Mouse (Mus musculus): Measurements from ENCODE around the gene Prickle3.

Gene Prickle3

DNA sequence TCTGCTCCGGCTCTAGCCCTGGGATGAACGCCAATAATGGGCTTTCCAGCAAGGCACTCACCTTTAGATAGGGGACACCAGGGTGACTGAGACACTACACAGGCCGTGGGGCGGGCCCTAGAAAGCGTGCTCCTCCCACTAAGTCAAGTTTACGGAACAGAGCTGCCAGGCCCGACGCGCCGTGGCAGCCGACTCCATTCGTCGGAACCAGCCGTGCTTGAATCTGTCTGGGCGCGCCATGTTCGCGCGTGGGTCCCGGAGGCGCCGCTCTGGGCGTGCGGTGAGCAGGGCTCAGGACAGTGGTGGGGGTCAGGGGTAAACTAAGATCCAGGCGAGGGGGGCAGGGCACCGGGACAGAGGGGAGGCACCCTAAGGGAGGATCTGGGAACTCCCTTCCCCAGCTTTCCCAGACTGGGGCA lies at the start of gene Prickle3:
TSS of gene Prickle3 (plus strand) at position 40 of the 419 bp plus-strand sequence.
- DNase-seq (ENCODE audit: low spot score), result peak; percentile 65

DNA sequence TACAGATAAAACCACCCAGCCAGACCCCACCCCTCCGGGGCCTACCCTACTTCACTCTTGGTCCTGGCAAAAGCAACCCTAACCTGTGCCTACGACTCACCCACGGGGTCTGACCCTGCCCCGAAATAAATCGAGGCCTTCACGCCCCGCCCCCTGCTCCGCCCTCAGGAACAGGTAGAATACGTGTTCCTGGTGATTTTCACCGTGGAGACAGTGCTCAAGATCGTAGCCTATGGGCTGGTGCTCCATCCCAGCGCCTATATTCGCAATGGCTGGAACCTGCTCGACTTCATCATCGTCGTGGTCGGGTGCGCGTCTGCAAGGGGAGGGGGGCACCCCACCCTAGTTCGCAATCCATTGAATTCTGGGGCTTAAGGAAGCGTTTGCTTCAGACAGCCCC lies 47.0 kb upstream of the Prickle3 start:
- no peak for DNase-seq (ENCODE audit: low spot score)

DNA sequence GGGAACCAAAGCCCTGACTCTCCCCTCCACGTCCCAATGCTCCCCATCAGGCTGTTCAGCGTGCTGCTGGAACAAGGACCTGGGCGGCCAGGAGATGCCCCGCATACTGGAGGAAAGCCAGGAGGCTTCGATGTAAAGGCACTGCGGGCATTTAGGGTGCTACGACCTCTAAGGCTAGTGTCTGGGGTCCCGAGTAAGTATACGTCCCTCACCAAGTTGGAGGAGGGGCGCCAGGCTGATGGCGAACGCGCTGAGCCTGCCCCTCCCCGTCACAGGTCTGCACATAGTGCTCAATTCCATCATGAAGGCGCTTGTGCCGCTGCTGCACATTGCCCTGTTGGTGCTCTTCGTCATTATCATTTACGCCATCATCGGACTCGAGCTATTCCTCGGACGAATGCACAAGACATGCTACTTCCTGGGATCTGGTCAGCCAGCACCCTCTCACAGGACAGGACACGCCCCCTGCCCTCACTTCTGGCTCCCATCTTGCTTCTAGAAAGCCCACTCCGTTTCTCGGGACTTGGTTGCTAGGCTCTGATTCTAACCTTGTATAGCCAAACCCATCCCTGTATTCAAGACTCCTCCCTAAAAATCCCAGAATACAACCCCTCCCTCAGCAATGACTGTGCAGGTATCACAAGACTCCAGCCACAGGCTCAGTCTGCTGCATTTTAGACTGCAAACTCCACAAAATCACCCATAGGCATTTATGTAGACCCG lies 46.4 kb upstream of the Prickle3 start:
- no peak for DNase-seq (ENCODE audit: low spot score)

DNA sequence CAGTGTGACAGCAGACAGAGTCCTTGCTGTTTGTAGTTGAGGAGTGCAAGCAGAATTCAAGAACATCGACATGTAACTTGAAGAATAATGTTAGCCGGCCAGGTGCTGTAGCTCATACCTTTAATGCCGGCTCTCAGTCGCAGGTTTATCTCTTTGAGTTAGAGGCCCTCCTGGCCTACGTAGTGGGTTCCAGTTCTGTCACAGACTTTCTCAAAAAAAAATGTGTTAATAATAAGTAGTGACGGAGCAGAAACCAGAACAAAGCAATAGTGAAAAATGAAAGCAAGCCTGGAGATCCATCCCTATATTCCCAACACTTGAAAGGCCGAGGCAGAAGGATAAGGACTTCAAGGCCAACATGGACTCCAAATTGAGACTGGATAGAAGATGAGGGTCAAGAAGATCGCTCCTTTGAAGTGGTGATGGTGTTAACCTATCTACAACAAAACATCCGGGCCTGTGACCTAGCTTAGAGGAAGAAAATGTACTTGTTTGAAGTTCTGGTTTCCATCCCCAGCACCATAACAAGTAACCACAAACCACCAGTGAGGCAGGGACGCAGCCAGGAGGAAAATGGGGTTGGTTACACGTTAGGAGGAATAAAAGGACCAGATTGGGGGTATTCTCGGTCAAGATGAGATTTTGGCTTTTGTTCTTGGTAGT lies 39.0 kb upstream of the Prickle3 start:
- DNase-seq (ENCODE audit: low spot score), result peak; percentile 71

DNA sequence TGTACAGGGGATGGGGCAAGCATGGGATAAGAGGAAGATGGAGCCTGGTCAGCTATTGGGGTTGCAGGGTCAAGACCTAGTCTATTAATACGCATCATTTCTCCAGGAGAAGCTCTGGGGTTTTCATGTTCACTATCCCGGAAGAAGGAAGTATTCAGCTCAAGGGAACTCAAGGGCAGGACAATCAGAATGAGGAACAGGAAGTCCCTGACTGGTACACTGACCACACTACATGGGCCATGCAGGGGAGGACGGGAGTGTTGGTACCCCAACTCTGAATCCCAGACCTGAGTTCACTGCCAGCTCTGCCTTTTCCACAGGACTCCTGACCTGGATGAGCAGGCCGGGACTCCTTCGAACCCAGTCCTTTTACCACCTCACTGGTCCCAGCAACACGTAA lies 24.5 kb upstream of the Prickle3 start:
- DNase-seq (ENCODE audit: low spot score), result no peak

DNA sequence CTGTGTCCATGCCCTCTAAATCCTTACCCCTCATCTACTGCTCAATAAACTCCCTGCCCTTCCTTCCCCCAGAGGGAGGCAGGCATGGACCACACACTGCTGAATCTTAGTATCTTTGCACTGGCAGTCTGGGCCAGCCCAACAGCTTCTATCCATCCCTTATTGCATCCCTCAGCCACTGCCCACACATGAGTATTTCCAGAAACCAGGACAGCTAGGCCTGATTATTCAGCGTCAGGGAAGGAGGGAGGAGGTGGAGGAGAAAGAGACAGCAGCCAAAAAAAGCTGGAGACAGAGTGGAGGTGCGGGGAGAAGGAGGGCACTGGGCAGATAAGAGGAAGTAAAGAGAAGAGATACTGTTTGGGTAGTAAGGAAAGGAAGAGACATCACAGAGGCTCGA lies 22.0 kb upstream of the Prickle3 start:
- DNase-seq (ENCODE audit: low spot score), result no peak

DNA sequence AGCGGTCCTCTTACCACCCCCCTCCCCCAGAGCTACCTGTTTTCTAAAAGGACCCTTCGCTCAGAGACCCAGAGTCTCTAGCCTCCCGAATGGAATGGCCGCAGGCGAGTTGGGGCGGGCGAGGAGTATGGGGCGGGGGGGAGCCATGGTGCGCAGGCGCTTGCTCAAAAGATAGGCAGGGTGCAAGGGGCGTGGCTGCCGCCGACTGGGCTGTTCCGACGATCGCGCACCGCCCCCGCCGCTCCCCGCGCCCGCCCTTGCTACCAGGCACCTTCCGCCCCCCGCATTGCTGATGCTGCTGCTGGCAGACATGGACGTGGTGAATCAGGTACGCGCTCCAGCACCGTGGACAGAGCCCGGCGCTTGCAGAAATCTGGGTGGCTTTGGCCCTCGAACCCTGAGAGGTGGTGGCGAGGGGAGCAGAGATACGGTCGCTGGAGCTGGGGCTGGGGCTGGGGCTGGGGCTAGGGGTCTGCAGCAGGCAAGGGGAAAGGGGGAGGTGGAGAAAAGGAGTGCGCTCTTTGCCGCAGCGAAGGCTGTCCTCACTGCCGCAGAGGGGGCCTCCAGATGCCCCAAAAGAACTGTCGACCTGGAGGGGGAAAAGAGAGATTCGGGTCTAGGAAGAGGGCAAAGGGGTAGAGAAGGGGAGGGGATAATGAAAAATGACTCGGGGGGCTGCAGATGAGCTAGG lies 18.5 kb upstream of the Prickle3 start, which contains the start of gene Syp:
TSS of gene Syp (plus strand) at position 71 of the 691 bp plus-strand sequence.
- DNase-seq (ENCODE audit: low spot score), result peak; percentile 72

DNA sequence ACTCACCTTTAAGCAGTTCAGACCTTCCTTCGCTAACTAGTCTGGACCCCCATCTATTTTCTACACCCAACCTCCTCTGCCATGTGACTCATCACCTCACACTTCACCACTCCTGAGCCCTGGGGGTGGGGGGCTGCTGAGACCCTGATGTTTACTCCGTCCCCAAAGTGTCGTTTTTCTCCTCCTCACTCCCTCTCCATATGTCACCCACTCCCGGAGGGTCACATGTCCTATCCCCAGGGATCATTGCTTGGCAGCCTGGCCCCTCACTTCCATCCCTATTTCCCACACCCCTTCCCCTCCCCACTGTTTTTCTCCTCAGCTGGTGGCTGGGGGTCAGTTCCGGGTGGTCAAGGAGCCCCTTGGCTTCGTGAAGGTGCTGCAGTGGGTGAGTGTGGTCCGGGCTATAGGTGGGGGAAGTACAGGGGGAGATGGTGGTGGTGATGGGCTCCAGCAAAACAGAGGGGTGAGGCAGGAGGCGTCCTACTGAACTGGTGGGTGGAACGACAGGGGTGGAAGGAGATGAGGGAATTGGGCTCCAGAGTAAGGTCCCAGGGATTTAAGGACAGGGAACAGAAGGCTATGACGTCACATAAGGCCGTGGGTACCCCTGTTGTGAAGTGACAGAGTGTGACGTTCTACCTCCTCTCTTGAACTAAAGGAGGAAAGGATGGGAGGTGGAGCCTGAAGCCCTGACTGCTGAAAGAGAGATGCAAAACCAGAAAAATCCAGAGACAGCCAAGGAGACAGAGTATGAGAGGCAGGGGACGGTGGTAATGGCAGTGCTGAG lies 17.3 kb upstream of the Prickle3 start:
- no peak for DNase-seq (ENCODE audit: low spot score)

DNA sequence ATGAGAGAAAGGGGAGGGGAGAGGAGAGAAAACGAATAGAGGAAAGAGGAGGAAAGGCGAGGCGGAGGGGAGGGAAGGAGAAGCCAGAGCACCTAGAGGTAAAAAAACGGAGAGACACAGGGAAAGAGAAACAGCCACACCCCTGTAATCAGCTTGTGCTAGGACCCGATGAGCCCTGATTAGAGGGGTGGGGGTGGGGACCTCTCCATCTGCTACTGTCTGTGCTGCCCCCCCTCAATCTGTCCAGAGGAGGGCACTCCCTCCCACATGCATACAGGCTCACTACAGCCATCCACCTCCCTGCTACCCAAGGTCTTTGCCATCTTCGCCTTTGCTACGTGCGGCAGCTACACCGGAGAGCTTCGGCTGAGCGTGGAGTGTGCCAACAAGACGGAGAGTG lies 16.3 kb upstream of the Prickle3 start:
- no peak for DNase-seq (ENCODE audit: low spot score)

DNA sequence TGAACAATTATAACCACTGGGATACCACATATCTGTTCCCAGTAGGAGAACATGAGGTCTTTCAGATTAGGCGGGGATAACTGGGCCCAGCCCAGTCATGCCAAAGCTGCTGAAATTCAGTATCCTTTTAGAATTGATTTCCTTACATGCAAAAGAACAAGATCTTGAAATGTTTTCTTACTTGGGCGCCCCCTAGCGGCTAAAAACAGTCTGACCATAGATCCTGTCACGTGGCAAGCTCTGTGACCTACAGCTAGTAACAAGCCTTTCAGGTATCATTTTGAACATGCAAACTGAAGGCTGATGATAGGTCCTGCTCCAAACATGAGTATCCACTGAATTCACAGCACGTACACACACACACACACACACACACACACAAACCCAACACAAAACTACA lies 11.7 kb upstream of the Prickle3 start:
- DNase-seq (ENCODE audit: low spot score), result peak; percentile 84

DNA sequence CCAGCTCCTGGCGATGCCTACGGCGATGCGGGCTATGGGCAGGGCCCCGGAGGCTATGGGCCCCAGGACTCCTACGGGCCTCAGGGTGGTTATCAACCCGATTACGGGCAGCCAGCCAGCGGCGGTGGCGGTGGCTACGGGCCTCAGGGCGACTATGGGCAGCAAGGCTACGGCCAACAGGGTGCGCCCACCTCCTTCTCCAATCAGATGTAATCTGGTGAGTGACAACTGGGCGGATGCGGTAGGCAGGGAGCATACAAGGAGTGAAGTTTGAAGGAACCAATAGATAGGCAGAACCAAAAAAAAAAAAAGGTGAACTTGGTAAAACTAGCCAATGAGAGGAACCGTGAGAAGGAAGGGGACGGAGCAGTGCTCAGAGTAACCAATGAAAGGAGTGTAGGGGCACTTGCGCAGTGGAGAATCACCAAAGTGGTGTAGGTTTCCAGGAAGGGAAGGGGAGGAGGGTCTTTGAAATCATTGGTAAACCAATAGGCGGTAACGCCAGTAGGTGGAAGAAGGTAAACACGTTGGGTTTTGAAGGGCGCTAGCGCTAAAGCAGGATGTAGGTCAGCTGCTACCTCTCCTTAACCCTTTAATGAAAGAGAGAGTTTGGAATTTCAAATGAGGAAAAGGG lies 8.3 kb upstream of the Prickle3 start:
- DNase-seq (ENCODE audit: low spot score), result peak; percentile 90

DNA sequence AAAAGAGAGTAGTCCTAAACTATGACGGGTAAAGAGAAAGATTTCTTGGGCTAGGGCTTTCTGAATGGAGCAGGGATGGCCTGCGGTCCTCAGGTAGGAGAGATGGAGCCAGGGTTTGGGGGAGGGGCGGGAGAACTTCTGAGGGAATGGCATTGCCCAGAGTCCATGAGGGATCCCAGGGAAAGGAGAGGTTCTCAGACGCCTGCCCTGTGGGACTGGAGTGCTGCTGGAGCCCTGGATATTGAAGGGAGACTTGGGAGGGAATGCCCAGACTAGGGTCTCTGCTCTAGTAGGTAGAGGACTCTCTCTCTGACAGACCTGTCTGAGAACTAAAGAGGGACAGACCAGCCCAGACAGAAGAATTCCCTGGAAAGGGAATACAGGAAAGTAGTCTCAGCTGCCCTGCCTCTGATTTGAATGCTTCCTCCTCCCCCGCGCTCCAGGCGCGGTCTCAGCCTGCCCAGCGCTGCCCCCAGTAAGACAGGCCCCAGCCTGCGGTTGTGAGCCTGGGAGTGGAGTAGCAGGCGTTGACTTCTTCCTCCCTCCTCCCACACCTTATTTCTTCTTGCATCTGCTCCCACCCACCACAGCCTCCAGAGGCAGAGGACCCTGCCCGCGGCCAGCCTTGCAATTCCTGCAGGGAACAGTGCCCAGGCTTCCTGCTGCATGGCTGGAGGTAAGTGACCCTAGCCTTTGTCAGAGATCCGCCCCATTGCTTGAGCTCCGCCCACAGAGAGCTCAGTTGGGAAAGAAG lies 1.1 kb downstream of the Prickle3 start:
- no peak for DNase-seq (ENCODE audit: low spot score)

DNA sequence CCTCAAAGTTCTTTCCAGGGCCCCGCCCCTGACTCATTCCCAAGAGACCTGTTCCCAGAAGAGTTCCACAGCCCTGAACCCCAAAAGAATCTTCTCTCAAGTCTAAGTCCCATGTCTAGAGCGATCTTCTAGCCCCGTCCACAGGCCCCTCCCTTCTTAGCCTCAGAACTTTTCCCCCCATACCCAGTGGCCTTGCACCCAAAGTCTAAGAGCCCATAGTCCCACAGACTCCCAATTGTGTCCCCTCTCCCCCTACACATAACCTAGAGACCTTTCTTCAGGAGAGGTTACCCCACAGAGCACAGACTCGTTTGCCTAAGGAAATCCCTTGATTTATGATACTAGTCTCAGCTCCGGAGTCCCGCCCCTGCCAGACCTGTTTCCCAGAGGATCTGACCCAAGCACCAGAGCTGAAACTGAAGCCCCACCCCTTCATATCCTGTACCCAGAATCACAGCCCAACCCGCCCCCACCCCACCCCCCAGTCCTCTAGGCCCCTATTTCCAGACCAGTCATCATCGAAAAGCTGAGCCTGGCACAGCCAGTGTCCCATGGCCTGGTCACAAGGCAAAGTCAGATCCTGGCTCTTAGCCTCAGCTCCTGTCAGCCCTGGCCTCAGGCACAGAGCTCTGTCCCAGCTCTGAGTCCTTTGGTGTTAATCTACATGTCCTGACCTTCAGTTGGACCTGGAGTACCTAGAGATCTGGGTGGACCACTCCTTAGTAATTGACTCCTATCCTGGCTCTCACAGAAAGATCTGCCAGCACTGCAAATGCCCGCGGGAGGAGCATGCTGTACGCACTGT lies 1.9 kb downstream of the Prickle3 start:
- DNase-seq (ENCODE audit: low spot score), result no peak

DNA sequence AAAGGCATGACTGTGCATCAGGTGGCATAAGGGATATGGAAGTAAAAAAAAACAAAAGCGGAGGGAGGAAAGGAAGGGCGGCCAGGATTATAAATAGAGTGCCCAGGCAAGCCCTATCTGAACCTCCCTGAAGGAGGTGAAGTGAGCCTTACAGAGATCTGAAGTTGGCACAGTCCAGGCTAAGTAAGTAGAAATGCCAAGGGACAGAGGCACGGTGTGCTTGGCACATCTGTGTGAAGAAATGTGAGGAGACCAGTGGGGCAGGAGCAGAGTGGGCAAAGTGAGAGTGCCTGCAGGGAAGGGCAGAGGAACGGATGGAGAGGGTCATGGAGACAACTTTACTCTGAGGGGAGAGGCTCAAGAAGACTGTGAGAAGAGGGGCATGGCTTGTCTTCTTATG lies 4.0 kb downstream of the Prickle3 start:
- no peak for DNase-seq (ENCODE audit: low spot score)

DNA sequence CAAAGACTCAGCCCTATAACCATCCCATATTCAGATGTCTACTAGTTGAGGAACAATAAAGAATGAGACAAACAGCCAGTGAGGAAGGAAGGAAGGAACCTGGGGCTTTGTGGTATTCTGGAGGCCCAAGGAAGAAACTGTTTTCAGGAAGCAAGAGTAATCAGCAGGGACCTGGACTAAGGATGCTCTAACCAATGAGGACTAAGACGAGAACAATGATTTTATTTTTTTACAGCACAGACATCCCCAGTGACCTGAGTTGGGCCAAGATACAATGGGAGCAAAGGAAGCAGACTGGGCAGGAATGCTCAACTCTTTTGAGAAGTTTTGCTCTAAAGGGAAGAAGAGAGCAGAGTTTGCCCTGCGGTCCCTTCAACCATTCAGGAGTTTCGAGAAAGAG lies 5.9 kb downstream of the Prickle3 start:
- no peak for DNase-seq (ENCODE audit: low spot score)

DNA sequence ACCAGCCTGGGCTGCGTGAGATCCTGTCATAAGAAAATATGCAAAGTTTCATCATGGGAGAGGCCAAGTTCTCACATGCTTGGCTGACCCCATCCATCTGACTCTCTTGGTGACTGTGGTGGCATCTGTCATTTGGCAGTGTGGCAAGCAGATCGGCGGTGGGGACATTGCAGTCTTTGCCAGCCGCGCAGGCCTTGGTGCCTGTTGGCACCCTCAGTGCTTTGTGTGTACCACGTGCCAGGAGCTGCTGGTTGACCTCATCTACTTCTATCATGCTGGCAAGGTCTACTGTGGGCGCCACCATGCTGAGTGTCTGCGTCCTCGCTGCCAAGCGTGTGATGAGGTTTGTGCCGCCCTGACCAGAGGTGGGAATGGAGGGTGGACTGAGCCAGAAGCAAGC lies 7.7 kb downstream of the Prickle3 start:
- no peak for DNase-seq (ENCODE audit: low spot score)

DNA sequence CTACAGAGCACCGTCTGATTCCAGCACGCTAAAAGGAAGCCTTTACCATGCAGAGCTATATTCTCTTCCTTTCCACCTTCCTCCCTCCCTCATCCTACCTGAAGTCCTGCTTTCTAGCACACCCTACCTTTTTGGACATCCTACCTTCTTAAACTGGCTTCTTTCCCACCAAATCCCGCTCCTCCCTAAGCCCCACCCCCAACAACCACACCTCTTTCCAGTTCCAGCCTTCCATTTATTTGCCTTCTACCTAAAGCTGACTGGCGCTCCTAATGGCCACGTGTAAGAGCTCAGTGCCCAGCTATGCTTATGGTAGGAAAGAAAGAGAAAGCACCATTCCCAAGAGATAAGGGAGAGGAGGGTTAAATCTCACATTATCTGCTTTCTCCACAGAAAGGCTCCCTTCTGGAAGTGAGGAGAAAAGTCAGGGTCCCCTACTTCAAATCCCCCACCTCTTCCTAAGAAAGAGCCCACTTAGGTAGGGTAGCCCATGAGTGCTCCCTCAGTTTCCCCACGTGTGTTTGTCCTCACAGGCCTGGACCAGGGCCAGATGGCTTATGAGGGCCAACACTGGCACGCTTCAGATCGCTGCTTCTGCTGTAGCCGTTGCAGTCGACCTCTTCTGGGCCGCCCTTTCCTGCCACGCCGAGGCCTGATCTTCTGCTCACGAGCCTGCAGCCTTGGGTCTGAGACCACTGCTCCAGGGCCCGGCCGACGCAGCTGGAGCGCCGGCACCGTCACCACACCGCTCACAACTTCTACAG lies 8.9 kb downstream of the Prickle3 start:
- DNase-seq (ENCODE audit: low spot score), result no peak

DNA sequence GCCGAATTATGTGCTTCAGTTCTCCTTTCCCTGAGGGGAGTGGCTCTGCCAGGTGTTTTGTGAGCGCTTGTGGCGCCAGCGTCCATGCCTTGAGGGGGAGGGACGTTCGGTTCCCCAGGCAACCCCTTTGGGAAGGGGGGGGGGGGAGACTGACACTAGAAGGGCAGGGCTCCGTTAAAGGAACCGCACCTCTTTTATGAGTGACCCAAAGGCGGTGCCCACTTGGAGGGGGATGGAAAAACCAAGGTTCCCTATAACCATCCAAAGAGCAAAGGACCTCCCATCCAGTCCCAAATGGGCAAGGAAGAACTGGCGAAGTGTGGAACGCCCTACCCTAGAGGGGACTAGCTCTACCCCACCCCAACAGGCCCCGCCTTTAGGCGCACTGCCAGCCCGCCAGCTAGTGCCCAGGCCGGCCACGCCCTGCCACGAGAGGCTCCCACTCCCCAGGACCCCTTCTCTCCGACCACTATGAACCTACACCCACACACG lies 13.4 kb downstream of the Prickle3 start:
- DNase-seq (ENCODE audit: low spot score), result peak; percentile 22

DNA sequence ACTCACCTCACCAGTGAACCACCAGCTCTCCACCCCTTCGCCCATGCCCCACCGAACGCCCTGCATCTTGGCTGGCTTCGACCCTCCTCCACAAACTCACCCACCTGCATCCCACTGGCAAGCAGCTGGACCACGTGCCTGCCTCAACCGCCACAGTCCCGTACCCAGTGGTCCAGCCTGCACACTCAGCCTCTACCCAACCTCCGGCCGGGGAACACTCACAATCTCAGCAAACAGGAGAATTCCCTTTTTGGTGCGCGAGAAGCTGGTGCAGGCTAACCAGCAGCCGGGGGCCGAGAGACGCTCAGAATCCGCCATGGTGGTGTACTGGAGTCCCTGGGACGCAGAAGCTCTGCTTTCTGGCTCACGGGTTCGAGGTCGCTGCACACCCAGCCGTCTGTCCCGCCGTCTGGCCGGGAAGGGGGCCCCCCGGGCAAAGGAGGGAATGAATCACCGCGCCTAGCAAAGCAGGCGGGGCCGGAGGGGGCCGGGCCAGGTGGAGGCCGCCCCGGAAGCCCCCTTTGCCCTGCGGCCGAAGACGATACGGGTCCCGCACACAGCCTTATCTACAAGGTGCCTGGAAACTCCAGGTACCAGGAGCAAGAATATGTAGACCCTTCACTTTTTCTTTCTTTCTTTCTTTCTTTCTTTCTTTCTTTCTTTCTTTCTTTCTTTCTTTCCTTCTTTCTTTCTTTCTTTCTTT lies 14.0 kb downstream of the Prickle3 start, which contains the start of gene Plp2:
TSS of gene Plp2 (minus strand) at position 470 of the 703 bp plus-strand sequence.
- DNase-seq (ENCODE audit: low spot score), result peak; percentile 13

All from T-cell, adult 2 months (primary cell).